Mouse (Mus musculus) embryo, embryonic 10.5 days (tissue): Measurements from ENCODE around the gene Zfp27.
A peak's percentile ranks its signal among the peaks of the same experiment; 100 is the strongest.
"Not testable (repeated sequence)": the region's sequence is repeated elsewhere in the genome, so short reads cannot be mapped to it uniquely, and the experiment has no call there.

Source experiments
- DNase-seq: peaks from one replicate; pipeline ENCODE4 v3.0.0-alpha.2; 2015; ENCODE audit warnings: low spot score

Zfp27 gene

GRCm38 (mm10) chr7:29890501-29890900 lies 15.9 kb downstream of the Zfp27 start:
- DNase-seq: no peak

GRCm38 (mm10) chr7:29880916-29881315 lies 25.5 kb downstream of the Zfp27 start:
- DNase-seq: no peak

GRCm38 (mm10) chr7:29880056-29880455 lies 26.3 kb downstream of the Zfp27 start:
- no peak for DNase-seq

GRCm38 (mm10) chr7:29877561-29877960 lies 28.8 kb downstream of the Zfp27 start:
- DNase-seq: not testable (repeated sequence)

- no peak for DNase-seq
These were observed 32.1 kb downstream of the Zfp27 start for GRCm38 (mm10) chr7:29874256-29874655.

- no peak for DNase-seq
These were observed 44.7 kb downstream of the Zfp27 start for GRCm38 (mm10) chr7:29861660-29862059.

- DNase-seq: peak; percentile 93
These were observed 46.5 kb downstream of the Zfp27 start, which contains the start of gene Zfp420 for GRCm38 (mm10) chr7:29859532-29860517. Gene Zfp420, plus strand, starts transcription at chr7:29859979.

GRCm38 (mm10) chr7:29853219-29853842 lies 53.0 kb downstream of the Zfp27 start, which contains the start of gene Zfp940:
Gene Zfp940, minus strand, starts transcription at chr7:29853669.
- peak; percentile 97 for DNase-seq

GRCm38 (mm10) chr7:29852831-29853218 lies 53.5 kb downstream of the Zfp27 start:
- peak; percentile 5 for DNase-seq

- no peak for DNase-seq
These were observed 61.8 kb downstream of the Zfp27 start for GRCm38 (mm10) chr7:29844616-29845015.
